In genomic region chr13:25066659-25067058, GRCm38 (mm10) we compare ENCODE assay signal across 33 mouse cellular contexts. TPM values are rescaled to one million over a fixed set of nuclear protein-coding genes. Genes with fewer than 3 reads are reported as not detected.
"Had no signal": no experiment of that assay in that cellular context is flagged by ENCODE, and none has a peak within 500 bp of the region (broad histone marks: within the 10 kb centered on the region; RNA-seq: fewer than 3 reads in every experiment).

No protein-coding gene starts in this region.

- H3K4me1 ChIP-seq: limb, embryonic 10.5 days; limb, embryonic 12.5 days; limb, embryonic 13.5 days; limb, embryonic 15.5 days; liver, embryonic 12.5 days; liver, embryonic 13.5 days; liver, embryonic 15.5 days; lung, embryonic 15.5 days; megakaryocyte, embryonic 14.5 days; midbrain, embryonic 10.5 days; midbrain, embryonic 12.5 days; midbrain, embryonic 13.5 days; midbrain, embryonic 15.5 days; neural tube, embryonic 12.5 days; neural tube, embryonic 13.5 days had no signal

- H3K4me2 ChIP-seq: limb, embryonic 12.5 days; limb, embryonic 13.5 days; limb, embryonic 15.5 days; liver, embryonic 11.5 days; liver, embryonic 12.5 days; liver, embryonic 13.5 days; liver, embryonic 15.5 days; lung, embryonic 14.5 days; lung, embryonic 15.5 days; midbrain, embryonic 11.5 days; midbrain, embryonic 12.5 days; midbrain, embryonic 13.5 days; midbrain, embryonic 15.5 days; neural tube, embryonic 12.5 days; neural tube, embryonic 13.5 days had no signal

- H3K36me3 ChIP-seq: limb, embryonic 10.5 days; limb, embryonic 12.5 days; limb, embryonic 13.5 days; limb, embryonic 15.5 days; liver, embryonic 12.5 days; liver, embryonic 13.5 days; liver, embryonic 15.5 days; lung, embryonic 15.5 days; midbrain, embryonic 10.5 days; midbrain, embryonic 12.5 days; midbrain, embryonic 13.5 days; midbrain, embryonic 15.5 days; neural tube, embryonic 12.5 days; neural tube, embryonic 13.5 days had no signal

- H3K4me3 ChIP-seq: limb, embryonic 10.5 days; limb, embryonic 12.5 days; limb, embryonic 13.5 days; limb, embryonic 15.5 days; liver, embryonic 12.5 days; liver, embryonic 13.5 days; liver, embryonic 15.5 days; lung, embryonic 15.5 days; megakaryocyte, embryonic 14.5 days; midbrain, embryonic 10.5 days; midbrain, embryonic 12.5 days; midbrain, embryonic 13.5 days; midbrain, embryonic 15.5 days; myocyte; neural tube, embryonic 12.5 days; neural tube, embryonic 13.5 days had no signal

- H3K27ac ChIP-seq: limb, embryonic 10.5 days; limb, embryonic 12.5 days; limb, embryonic 13.5 days; limb, embryonic 15.5 days; liver, embryonic 12.5 days; liver, embryonic 13.5 days; liver, embryonic 14.5 days; liver, embryonic 15.5 days; lung, embryonic 15.5 days; macrophage; midbrain, embryonic 10.5 days; midbrain, embryonic 12.5 days; midbrain, embryonic 13.5 days; midbrain, embryonic 15.5 days; neural tube, embryonic 12.5 days; neural tube, embryonic 13.5 days had no signal

- H3K9ac ChIP-seq: limb, embryonic 12.5 days; limb, embryonic 13.5 days; limb, embryonic 15.5 days; liver, embryonic 12.5 days; liver, embryonic 13.5 days; liver, embryonic 14.5 days; liver, embryonic 15.5 days; liver, postnatal 0 days; lung, embryonic 14.5 days; lung, embryonic 15.5 days; midbrain, embryonic 12.5 days; midbrain, embryonic 13.5 days; midbrain, embryonic 15.5 days; neural tube, embryonic 12.5 days; neural tube, embryonic 13.5 days had no signal

- H3K9me3 ChIP-seq: limb, embryonic 10.5 days; limb, embryonic 12.5 days; limb, embryonic 13.5 days; limb, embryonic 15.5 days; liver, embryonic 12.5 days; liver, embryonic 13.5 days; liver, embryonic 15.5 days; lung, embryonic 15.5 days; megakaryocyte, embryonic 14.5 days; midbrain, embryonic 10.5 days; midbrain, embryonic 12.5 days; midbrain, embryonic 13.5 days; midbrain, embryonic 15.5 days; neural tube, embryonic 12.5 days; neural tube, embryonic 13.5 days had no signal

- DNase-seq: left cerebral cortex, postnatal 4 days; liver; liver, embryonic 13.5 days; liver, postnatal 0 days; lung, adult 18-20 months; lung, adult 2 months; lung, embryonic 14.5 days; lung, postnatal 10 days; lung, postnatal 14 days; lung, postnatal 36 days; lung, postnatal 4 days; midbrain, embryonic 14.5 days had no signal

- ATAC-seq: liver, embryonic 12.5 days; liver, postnatal 0 days; lung, postnatal 0 days; midbrain, embryonic 13.5 days; midbrain, embryonic 15.5 days; midbrain, embryonic 16.5 days had no signal

- H3K27me3 ChIP-seq: limb, embryonic 12.5 days; limb, embryonic 13.5 days; limb, embryonic 15.5 days; liver, embryonic 12.5 days; liver, embryonic 13.5 days; liver, embryonic 15.5 days; lung, embryonic 15.5 days; midbrain, embryonic 12.5 days; midbrain, embryonic 13.5 days; midbrain, embryonic 15.5 days; neural tube, embryonic 12.5 days; neural tube, embryonic 13.5 days had no signal

RNA-seq across cellular contexts. Expression of gene Dcdc2a, which starts 10.9 kb away (rescaled TPM):
- polyA plus RNA-seq: macrophage had no signal
